Mouse (Mus musculus): ENCODE results near the gene Ppp1r32. TPM values are rescaled to one million over a fixed set of nuclear protein-coding genes. Genes with fewer than 3 reads are reported as not detected.

The Ppp1r32 gene
- total RNA-seq, 1 experiment: 0.62 TPM

DNA sequence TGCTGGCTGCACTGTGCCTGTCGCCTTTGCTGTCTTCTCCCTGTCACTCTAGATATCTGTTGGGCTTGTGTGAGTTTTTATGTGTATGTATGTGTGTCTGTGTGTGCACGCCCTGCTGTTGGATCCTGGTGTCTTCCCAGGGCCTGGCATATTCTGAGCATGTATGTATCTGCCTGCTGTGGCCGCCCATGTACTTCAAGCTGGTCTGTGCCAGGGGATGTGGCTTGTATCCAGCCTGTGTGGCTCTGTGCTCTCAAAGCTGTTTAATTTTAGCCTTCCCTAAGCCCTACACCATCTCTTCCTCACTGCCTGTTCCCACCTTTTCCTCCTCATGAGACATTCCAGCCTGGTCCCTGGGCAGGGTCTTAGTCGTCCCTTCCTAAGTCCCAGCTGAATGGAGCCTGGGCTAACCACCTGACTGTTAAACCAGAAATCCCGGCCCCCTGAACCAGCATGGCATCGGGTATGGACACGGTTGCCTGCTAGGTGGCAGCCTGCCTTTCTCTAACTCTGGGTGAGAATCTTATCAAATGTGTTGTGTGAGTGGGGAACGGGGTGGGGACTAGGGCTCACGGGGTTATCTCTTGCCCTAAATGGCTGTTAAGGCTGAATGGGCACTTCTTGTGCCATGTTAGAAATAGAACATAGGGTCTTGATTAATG is 48.7 kb downstream of the Ppp1r32 start:
- Histone ChIP-seq H3K4me1 (ENCODE audit: control insufficient read depth in 2 of 2, insufficient read depth in 2 of 2, low read length in 2 of 2, poor library complexity in 1 of 2) (no peaks in the 10 kb centered on the region; a peak in 1 of 4 replicates), H3K27ac (ENCODE audit: insufficient read depth, low read depth, low read length, poor library complexity, severe bottlenecking) (no peak overlapping the region)

DNA sequence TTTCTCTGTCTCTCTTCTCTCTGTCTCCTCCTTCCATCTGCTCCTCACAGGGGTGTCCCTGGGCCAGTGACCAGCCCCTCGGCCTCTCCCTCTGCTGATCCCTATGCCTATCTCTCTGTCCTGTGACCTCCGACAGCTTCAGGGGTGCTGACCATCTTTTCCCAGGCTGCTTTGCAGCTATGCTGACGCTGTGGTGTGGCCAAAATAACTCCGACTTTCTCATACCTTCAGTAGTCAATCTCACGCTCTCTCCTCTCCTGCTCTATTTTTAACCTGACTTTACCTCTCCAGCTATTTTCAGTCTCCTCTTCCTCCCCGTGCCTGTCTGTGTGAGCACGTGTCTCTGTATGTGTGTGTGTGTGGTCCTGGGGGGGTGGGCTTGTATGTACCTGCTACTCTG is 49.5 kb downstream of the Ppp1r32 start:
- TF ChIP-seq ZNF384 (IDR thresholded peaks at IDR 0.05; ENCODE audit: low read depth, low read length): no peak
- TF ChIP-seq MAFK (IDR thresholded peaks at IDR 0.05; ENCODE audit: insufficient read depth, low read depth, low read length): no peak
- TF ChIP-seq HCFC1 (IDR thresholded peaks at IDR 0.05; ENCODE audit: borderline replicate concordance, insufficient read depth, low read length): no peak
- TF ChIP-seq CHD2 (IDR thresholded peaks at IDR 0.05; ENCODE audit: low read depth, low read length): no peak
- no peak for DNase-seq (ENCODE audit: low read depth, low spot score)
- Histone ChIP-seq H3K9me3 (ENCODE audit: control insufficient read depth, insufficient read depth, low read depth, low read length) (no peaks in the 10 kb centered on the region), H3K27ac (ENCODE audit: insufficient read depth, low read depth, low read length, poor library complexity, severe bottlenecking) (no peak overlapping the region), H3K4me1 (ENCODE audit: control insufficient read depth in 2 of 2, insufficient read depth in 2 of 2, low read length in 2 of 2, poor library complexity in 1 of 2) (no peaks in the 10 kb centered on the region; a peak in 1 of 4 replicates), H3K36me3 (ENCODE audit: control insufficient read depth, insufficient read depth, low read length, poor library complexity, severe bottlenecking) (no peaks in the 10 kb centered on the region), H3K4me3 (ENCODE audit: insufficient read depth in 1 of 2, low read depth in 1 of 2, low read length in 2 of 2, poor library complexity in 1 of 2, severe bottlenecking in 1 of 2) (no peak overlapping the region), H3K9ac (ENCODE audit: insufficient read depth, low read depth, low read length, poor library complexity, severe bottlenecking) (no peak overlapping the region)
- in situ Hi-C loops (cut with MboI; ENCODE audit: low sequenced_read_pairs in 2 of 2, unreplicated experiment in 2 of 2): no loop called here

More for the DNA sequence above, 48.7 kb downstream of the Ppp1r32 start:
- Histone ChIP-seq H3K9me3 (ENCODE audit: control insufficient read depth, insufficient read depth, low read depth, low read length) (no peaks in the 10 kb centered on the region), H3K36me3 (ENCODE audit: control insufficient read depth, insufficient read depth, low read length, poor library complexity, severe bottlenecking) (no peaks in the 10 kb centered on the region), H3K4me3 (ENCODE audit: insufficient read depth in 1 of 2, low read depth in 1 of 2, low read length in 2 of 2, poor library complexity in 1 of 2, severe bottlenecking in 1 of 2) (no peak overlapping the region), H3K9ac (ENCODE audit: insufficient read depth, low read depth, low read length, poor library complexity, severe bottlenecking) (no peak overlapping the region)
- in situ Hi-C loops (cut with MboI; ENCODE audit: low sequenced_read_pairs in 2 of 2, unreplicated experiment in 2 of 2): no loop called here
- TF ChIP-seq ZNF384 (IDR thresholded peaks at IDR 0.05; ENCODE audit: low read depth, low read length) (no peak), HCFC1 (IDR thresholded peaks at IDR 0.05; ENCODE audit: borderline replicate concordance, insufficient read depth, low read length) (no peak), MAFK (IDR thresholded peaks at IDR 0.05; ENCODE audit: insufficient read depth, low read depth, low read length) (no peak), CHD2 (IDR thresholded peaks at IDR 0.05; ENCODE audit: low read depth, low read length) (no peak), ZC3H11A (IDR thresholded peaks at IDR 0.05; ENCODE audit: borderline replicate concordance, low read depth, low read length) (no peak)
- no peak for DNase-seq (ENCODE audit: low read depth, low spot score)

DNA sequence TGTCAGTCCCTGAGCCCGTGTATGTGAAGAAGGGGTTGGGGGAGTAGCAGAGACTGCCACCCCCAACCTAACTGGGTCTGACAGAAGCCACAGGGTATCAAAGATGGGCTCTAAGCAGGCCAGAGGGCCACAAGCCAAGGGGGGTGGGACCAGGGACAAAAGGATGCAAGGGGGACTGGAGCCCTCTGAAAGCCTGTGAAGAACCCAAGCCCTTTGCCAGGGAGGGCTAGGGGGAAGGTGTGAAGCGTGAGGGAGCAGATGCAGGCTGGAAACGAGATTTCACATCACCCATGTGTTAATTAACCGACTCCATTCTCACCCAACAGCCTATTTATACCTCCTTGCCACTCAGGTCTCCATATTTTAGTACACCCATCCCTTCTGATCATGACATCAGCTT is 50.9 kb downstream of the Ppp1r32 start:
- no peak for TF ChIP-seq ZC3H11A (IDR thresholded peaks at IDR 0.05; ENCODE audit: borderline replicate concordance, low read depth, low read length)
- TF ChIP-seq HCFC1 (IDR thresholded peaks at IDR 0.05; ENCODE audit: borderline replicate concordance, insufficient read depth, low read length): no peak
- TF ChIP-seq ZNF384 (IDR thresholded peaks at IDR 0.05; ENCODE audit: low read depth, low read length): no peak
- TF ChIP-seq CHD2 (IDR thresholded peaks at IDR 0.05; ENCODE audit: low read depth, low read length): no peak
- no peak for TF ChIP-seq MAFK (IDR thresholded peaks at IDR 0.05; ENCODE audit: insufficient read depth, low read depth, low read length)
- in situ Hi-C loops (cut with MboI; ENCODE audit: low sequenced_read_pairs in 2 of 2, unreplicated experiment in 2 of 2): no loop called here
- no peaks in the 10 kb centered on the region; a peak in 1 of 4 replicates for H3K4me1 ChIP-seq (ENCODE audit: control insufficient read depth in 2 of 2, insufficient read depth in 2 of 2, low read length in 2 of 2, poor library complexity in 1 of 2)
- no peak overlapping the region for H3K27ac ChIP-seq (ENCODE audit: insufficient read depth, low read depth, low read length, poor library complexity, severe bottlenecking)
- DNase-seq (ENCODE audit: low read depth, low spot score): no peak
- H3K9ac ChIP-seq (ENCODE audit: insufficient read depth, low read depth, low read length, poor library complexity, severe bottlenecking): no peak overlapping the region
- no peaks in the 10 kb centered on the region for H3K9me3 ChIP-seq (ENCODE audit: control insufficient read depth, insufficient read depth, low read depth, low read length)
- no peak overlapping the region for H3K4me3 ChIP-seq (ENCODE audit: insufficient read depth in 1 of 2, low read depth in 1 of 2, low read length in 2 of 2, poor library complexity in 1 of 2, severe bottlenecking in 1 of 2)
- H3K36me3 ChIP-seq (ENCODE audit: control insufficient read depth, insufficient read depth, low read length, poor library complexity, severe bottlenecking): no peaks in the 10 kb centered on the region

DNA sequence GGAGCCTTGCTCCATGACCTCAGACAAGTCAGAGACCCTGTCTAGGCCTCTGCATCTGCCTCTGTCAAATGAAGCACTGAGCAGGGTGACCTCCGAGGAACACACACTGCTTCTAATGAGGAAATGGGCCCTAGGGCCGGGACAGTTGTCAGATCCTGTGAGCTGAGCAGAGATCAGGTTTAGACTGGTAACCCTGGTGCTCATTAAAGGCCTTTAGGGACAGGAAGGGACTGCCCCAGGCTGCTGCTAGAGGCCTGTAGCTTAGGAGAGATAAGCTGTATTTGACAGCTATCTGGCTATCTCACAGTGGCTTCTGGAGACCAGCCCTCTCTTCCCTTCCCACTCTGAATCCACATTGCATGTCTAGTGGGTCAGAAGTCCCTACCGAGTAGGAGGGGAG is 51.3 kb downstream of the Ppp1r32 start:
- Histone ChIP-seq H3K9me3 (ENCODE audit: control insufficient read depth, insufficient read depth, low read depth, low read length) (no peaks in the 10 kb centered on the region), H3K9ac (ENCODE audit: insufficient read depth, low read depth, low read length, poor library complexity, severe bottlenecking) (no peak overlapping the region), H3K27ac (ENCODE audit: insufficient read depth, low read depth, low read length, poor library complexity, severe bottlenecking) (no peak overlapping the region), H3K4me3 (ENCODE audit: insufficient read depth in 1 of 2, low read depth in 1 of 2, low read length in 2 of 2, poor library complexity in 1 of 2, severe bottlenecking in 1 of 2) (no peak overlapping the region), H3K4me1 (ENCODE audit: control insufficient read depth in 2 of 2, insufficient read depth in 2 of 2, low read length in 2 of 2, poor library complexity in 1 of 2) (no peaks in the 10 kb centered on the region; a peak in 1 of 4 replicates), H3K36me3 (ENCODE audit: control insufficient read depth, insufficient read depth, low read length, poor library complexity, severe bottlenecking) (no peaks in the 10 kb centered on the region)
- in situ Hi-C loops (cut with MboI; ENCODE audit: low sequenced_read_pairs in 2 of 2, unreplicated experiment in 2 of 2): no loop called here
- TF ChIP-seq ZNF384 (IDR thresholded peaks at IDR 0.05; ENCODE audit: low read depth, low read length) (no peak), MAFK (IDR thresholded peaks at IDR 0.05; ENCODE audit: insufficient read depth, low read depth, low read length) (no peak), ZC3H11A (IDR thresholded peaks at IDR 0.05; ENCODE audit: borderline replicate concordance, low read depth, low read length) (no peak)
- DNase-seq (ENCODE audit: low read depth, low spot score): no peak

DNA sequence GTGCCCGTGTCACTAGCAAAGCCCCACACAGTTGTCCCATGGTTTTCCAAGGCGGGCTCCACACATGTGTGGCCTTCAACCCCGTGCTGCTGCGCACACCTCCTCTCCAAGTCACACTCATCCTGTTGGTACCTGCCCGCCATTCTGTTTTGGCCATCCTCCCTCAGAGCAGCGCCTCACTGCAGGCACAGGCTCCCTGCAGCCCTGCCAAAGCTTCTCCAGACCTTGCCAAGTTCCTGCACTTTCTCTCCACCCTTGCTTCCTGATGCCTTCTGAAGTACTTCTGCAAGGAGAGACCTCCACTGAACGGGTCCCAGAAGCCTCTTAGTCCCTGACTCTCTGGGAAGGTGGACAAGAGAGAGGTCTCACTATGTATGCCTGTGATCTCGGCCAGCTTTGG is 53.4 kb downstream of the Ppp1r32 start:
- TF ChIP-seq MAFK (IDR thresholded peaks at IDR 0.05; ENCODE audit: insufficient read depth, low read depth, low read length) (no peak), ZNF384 (IDR thresholded peaks at IDR 0.05; ENCODE audit: low read depth, low read length) (no peak), ZC3H11A (IDR thresholded peaks at IDR 0.05; ENCODE audit: borderline replicate concordance, low read depth, low read length) (no peak), HCFC1 (IDR thresholded peaks at IDR 0.05; ENCODE audit: borderline replicate concordance, insufficient read depth, low read length) (no peak), CHD2 (IDR thresholded peaks at IDR 0.05; ENCODE audit: low read depth, low read length) (no peak)
- no peak for DNase-seq (ENCODE audit: low read depth, low spot score)
- in situ Hi-C loops (cut with MboI; ENCODE audit: low sequenced_read_pairs in 2 of 2, unreplicated experiment in 2 of 2): no loop called here
- H3K4me1 ChIP-seq (ENCODE audit: control insufficient read depth in 2 of 2, insufficient read depth in 2 of 2, low read length in 2 of 2, poor library complexity in 1 of 2): no peaks in the 10 kb centered on the region; a peak in 1 of 4 replicates
- H3K9ac ChIP-seq (ENCODE audit: insufficient read depth, low read depth, low read length, poor library complexity, severe bottlenecking): no peak overlapping the region
- H3K36me3 ChIP-seq (ENCODE audit: control insufficient read depth, insufficient read depth, low read length, poor library complexity, severe bottlenecking): no peaks in the 10 kb centered on the region
- no peak overlapping the region for H3K4me3 ChIP-seq (ENCODE audit: insufficient read depth in 1 of 2, low read depth in 1 of 2, low read length in 2 of 2, poor library complexity in 1 of 2, severe bottlenecking in 1 of 2)
- H3K27ac ChIP-seq (ENCODE audit: insufficient read depth, low read depth, low read length, poor library complexity, severe bottlenecking): no peak overlapping the region
- H3K9me3 ChIP-seq (ENCODE audit: control insufficient read depth, insufficient read depth, low read depth, low read length): no peaks in the 10 kb centered on the region

All from ES-E14 (cell line).